Mouse (Mus musculus) thymus, adult 18-20 months (tissue): ENCODE data around the gene Prss57.
A peak's percentile ranks its signal among the peaks of the same experiment; 100 is the strongest.

Source experiments
- DNase-seq, 2 experiments: peaks; one replicate each; pipeline ENCODE4 v3.0.0; 2022; ENCODE audit warnings: mixed read lengths in 2 of 2

Prss57 gene

GRCm38 (mm10) chr10:79806972-79807371 lies 16.2 kb upstream of the Prss57 start:
- no peak for DNase-seq

DNA sequence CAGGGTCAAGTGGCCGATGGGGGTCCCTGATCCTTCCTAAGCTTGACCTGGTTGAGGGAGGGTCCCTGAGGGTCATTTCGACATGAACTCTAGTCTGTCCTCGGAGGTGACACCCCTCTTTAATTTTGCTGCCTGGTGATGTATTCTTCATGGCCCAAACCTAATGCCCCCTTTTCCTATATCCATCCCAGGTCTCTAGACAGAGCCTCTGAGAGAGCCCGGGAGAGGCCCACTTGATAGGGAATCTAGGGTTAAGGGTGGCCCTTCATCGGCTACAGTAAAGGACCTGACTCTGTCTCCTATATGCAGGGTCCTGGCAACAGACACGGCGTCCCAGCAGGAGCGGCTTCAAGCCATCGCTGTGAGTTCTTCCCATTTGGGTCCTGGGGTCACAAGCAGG lies 15.6 kb upstream of the Prss57 start:
- DNase-seq: no peak

DNA sequence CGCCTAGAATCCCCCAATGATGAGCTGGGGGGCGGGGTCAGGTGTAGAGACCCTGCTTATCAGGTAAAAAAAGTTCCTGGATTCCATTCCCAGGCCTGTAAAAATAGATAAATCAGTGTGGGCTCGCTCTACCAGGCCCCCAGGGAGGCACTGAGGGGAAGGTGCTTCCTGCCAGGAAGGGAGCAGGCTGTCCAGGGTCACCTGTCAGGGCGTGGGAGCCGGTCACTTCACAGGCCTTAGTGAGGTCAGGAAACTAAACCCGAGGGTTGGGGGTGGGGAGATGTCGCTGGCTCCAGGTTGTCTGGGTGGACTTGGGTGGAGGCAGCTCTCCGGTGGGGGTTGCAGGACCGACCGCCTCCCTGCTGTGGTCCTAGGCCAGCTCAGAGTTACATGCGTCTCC lies 14.9 kb upstream of the Prss57 start:
- no peak for DNase-seq

DNA sequence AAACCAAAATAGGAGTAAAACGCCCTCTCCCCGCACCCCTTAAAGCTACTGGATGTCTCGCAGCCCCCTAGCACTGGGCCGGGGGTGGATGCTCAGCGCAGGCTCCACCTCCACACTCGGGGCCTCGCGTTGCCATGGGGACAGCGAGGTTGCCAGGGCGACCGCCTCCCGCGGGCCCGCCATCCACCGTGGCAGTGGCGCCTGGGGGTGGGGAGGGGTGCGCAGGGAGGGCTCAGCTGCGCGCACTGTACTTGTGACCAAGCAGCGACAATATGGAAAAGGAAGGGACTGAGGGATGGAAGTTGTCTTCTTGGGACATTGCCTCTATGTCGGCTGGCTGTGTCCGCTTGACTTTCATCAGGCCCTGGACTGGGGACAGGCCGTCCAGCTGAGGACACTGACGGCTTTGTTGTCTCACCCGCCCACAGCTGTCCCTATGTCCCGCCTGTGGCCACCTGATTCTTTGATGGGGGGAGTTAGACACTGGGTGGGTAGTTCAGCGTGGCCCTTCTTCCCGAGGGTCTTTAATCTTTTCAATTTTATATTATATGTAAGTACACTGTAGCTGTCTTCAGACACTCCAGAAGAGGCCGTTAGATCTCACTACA lies 13.1 kb upstream of the Prss57 start:
- no peak for DNase-seq

DNA sequence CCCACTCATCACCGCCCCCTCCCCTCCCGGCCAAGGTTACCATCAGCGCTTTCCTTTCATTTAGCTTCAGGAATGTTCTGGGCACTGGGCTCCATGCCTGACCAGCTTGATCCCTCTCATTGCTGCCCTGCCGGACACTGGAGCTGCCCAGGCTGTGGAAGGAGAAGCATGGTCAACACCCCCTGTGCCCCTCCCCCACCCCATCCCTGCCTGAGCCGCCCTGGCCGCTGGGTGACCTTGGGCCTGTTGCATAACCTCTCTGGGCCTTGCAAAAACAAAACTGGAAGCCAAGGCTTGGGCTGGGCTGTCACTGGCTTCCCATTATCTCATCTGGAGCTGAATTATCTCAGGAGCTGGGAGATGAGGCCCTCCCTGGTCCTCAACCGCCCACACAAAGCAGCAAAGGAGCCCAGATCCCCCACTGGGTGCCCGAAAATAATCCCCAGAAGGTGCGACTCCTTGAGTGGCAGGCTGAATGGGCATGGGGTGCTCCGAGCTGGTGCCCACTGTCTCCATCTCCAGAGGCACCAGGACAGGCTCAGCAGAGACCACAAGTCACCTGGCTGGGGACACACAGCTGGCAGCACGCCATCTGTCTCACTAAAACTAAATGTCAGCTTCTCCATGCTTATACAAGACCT lies 11.7 kb upstream of the Prss57 start:
- DNase-seq: no peak

DNA sequence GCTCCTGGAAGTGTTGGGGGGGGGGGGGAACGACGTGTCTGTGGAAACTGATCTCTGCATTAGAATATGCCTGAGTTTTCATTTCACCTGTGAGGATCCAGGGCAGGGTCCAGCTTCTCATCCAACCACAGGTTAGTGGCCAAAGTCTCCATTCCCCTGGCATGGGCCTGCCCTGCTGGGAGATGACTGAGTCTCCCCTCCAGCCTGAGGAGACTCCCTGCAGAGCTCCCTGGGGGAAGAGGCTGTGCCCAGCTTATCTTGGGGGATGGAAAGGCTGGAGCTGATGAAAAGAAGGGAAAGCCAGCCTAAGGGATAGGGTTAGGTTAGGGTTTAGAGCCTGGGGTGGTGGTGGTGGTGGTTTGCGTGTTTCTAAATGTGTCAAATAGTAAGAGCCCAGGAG lies 11.1 kb upstream of the Prss57 start:
- DNase-seq: no peak

GRCm38 (mm10) chr10:79800508-79800907 lies 9.7 kb upstream of the Prss57 start:
- no peak for DNase-seq

- DNase-seq: no peak
Observed at GRCm38 (mm10) chr10:79798289-79798928, 7.6 kb upstream of the Prss57 start.

- DNase-seq: no peak
Observed at GRCm38 (mm10) chr10:79797326-79797725, 6.6 kb upstream of the Prss57 start.

DNA sequence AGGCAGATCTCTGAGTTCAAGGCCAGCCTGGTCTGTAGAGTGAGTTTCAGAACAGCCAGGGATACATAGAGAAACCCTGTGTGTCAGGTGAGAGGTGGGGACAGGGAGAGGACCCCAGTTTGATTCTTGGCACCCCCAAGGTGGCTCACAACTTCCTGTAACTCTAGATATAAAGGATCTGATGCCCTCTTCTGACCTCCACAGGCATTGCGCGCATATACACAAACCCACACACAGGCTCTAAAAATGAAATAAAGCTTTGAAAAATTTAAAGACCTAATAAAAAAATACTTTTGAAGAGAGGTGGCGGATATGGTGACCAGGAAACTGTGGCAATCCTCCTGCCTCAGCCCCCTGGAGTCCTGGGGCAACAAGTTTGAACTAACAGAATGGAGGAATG lies 5.1 kb upstream of the Prss57 start:
- no peak for DNase-seq

- DNase-seq: peak in 1 of 2 experiments; percentile 26
Observed at GRCm38 (mm10) chr10:79794491-79794931, 3.8 kb upstream of the Prss57 start.

DNA sequence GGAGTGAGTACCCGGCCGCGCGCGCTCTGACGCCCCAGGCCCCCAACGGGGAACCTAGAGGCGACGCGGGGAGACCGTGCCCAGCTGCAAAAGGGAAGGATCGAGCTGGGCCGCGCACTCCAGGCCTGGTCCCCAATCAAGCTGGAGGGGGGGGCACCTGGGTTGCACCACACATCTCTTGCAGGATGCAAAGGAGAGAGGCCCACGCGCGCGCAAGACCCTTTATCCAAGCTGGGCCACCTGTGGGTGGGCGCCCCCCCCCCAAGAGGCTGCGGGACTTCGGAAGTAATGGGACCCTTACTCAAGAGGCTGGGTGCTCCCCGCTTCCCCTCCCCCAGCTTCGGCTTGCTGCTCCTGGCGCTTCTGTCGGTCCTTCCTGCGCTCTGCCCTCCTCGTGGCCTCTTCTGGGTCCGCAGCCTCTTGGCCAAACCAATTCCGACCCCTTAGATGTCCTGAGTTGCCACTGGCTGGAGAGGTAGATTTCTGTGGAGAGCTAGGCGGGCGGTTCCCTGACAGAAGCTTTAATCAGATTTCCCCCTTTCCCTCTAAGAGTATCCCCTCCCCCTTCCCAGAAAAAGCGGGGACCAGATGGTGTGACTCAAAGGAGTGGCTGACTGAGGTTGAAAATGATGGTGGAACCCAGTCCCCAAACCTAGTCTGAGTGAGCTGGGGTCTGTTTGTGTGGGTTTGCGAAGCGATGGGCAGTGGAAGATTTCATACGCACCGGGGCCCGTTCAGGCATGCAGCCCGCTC lies 3.2 kb upstream of the Prss57 start:
- peak; percentile 32 to 34 for DNase-seq

GRCm38 (mm10) chr10:79793051-79793737 lies 2.4 kb upstream of the Prss57 start, which contains the start of gene Palm:
Gene Palm, plus strand, starts transcription at chr10:79793572.
- DNase-seq: peak; percentile 50 to 57

DNA sequence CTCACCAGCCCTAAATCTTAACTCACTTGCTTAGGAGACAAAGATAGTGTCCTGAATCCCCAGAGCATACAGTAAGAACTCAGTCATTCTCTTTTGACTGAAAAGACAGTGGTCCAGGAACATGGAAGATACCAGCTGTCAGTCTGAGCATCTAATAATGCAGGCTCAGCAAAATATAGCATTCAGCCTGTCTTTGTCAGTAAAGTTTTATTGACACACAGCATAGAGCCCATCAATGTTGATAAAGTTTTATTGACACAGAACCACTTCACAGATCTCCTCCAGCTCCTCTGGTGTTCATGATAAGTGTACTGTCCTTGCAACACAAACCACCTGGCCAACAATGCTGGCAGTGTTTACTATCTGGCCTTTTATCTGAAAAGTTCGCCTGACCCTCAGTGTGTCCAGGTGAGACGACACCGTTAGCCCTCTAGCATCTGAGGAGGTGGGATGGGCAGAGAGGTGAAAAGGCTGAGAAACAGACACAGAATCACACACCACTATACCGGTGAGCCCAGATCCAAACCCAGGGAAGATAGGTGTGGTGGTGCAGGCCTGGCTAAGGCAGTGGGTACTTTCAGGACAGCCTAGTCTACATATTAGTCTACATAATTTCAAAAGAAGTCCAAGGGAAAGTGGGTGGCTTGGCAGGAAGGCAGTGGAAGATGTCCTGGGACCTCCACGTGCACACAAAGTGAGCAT lies 1.7 kb upstream of the Prss57 start:
- DNase-seq: no peak

- DNase-seq: no peak
Observed at GRCm38 (mm10) chr10:79789581-79789980, 1.2 kb downstream of the Prss57 start.

- peak in 1 of 2 experiments; percentile 59 for DNase-seq
Observed at GRCm38 (mm10) chr10:79788386-79789158, 2.2 kb downstream of the Prss57 start.

- no peak for DNase-seq
Observed at GRCm38 (mm10) chr10:79783920-79784800, 6.6 kb downstream of the Prss57 start.

DNA sequence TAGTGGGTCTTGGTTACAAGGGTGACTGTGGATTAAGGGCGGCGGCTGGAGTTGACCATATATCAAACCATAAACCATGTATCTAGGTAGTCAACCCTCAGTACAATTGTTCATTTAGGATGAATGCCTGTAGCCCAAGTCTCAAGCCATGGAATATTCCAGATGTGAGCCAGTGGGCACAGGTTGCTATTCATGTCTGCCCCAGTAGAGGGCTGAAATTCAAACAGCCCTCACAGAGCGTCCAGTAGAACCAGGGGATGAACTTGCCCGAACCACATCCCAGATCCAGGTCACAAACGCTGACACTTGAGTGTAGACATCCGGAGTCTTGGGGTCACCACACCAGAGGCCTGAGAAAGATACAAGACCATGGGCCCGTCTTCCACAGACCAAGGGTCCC lies 7.7 kb downstream of the Prss57 start:
- no peak for DNase-seq

DNA sequence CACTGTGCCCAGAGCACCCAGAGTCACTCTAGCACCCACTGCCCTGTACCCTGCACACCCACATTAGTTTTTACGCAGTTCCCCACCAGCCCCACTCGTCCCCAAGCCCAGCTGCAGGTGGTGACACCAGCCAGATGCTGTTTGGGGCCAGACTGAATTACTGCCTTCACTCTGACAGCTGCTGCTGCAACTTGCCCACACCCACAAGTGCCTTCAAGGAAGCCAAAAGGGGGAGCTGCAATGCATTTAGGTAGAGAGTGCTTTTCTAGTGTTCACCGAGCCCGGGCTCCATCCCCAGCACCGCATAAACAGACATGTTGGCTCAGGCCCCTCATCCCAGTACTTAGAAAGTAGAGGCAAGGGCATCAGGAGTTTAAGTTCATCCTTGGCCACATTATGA lies 8.8 kb downstream of the Prss57 start:
- peak; percentile 48 to 70 for DNase-seq

DNA sequence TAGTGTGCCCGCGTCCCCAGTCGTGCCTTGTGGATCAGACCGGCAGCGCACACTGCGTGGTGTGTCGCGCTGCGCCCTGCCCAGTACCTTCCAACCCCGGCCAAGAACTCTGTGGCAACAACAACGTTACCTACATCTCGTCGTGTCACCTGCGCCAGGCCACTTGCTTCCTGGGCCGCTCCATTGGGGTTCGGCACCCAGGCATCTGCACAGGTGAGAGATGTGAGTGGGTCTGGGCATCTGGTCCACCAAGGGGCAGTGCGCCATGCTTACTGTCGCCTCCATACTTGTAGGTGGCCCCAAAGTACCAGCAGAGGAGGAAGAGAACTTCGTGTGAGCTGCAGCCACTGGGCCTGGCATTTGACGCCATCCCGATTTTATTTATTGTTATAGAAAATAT lies 9.6 kb downstream of the Prss57 start:
- DNase-seq: no peak
